Mouse (Mus musculus) CH12F3 (cell line): ENCODE data around the gene Pax3.

Experiments
- in situ Hi-C: fragments of 300-500 bp; cut with MboI; formaldehyde crosslinking; loops from 2 replicates; pipeline ENCODE4 v1.14.3; 2020; ENCODE audit warnings: low sequenced_read_pairs

Gene Pax3

GRCm38 (mm10) chr1:78199221-78199620 is 2.3 kb upstream of the Pax3 start:
- in situ Hi-C loops, result no loop called here

- in situ Hi-C loops, result no loop called here
Observed at GRCm38 (mm10) chr1:78198319-78198940, 1.5 kb upstream of the Pax3 start.

DNA sequence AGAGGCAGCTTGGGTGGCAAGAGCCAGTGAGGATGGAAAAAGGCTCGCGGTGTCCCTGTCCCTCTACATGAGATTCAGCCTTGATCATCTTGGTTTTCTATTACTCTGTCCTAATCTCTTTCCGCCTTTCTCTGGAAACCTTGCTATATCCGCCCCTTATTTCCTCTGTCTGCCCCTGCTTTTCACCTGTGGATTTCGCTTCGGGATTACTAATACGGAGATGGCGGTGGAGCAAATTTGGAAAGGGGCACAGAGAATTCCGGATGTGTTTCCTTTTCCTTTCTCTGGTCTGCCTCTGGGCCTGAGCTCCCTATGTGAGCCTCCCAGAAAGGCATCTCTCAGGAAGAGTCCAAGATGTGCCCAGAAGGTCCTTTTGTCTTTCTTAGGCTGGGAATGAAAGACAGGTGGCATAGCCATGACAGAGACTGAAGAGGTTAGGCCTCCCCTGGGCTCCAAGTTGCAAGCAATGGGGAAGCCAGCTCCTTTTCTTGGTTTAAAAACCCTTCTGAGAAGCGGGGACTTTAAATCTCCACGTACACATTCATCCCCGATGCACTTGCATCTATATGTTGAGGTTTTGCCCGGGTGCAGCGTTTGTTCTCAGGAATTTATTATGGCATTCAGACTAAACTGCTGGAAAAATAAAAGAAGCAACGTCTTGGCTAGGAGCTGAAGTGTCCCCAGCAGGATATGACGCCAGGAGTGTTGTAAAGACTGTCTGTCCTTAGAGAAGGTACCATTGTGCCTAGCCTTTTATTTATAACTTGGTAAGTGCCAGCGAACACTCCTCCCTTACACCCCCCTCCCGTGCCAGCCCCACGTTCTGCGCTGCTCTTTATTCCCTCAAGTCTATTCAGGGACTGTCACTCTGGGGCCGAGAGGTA is 659 bp upstream of the Pax3 start:
- in situ Hi-C loops, result no loop called here

GRCm38 (mm10) chr1:78195771-78196712 is 892 bp downstream of the Pax3 start:
- in situ Hi-C loops, result no loop called here

GRCm38 (mm10) chr1:78195145-78195544 is 1.8 kb downstream of the Pax3 start:
- in situ Hi-C loops, result no loop called here

DNA sequence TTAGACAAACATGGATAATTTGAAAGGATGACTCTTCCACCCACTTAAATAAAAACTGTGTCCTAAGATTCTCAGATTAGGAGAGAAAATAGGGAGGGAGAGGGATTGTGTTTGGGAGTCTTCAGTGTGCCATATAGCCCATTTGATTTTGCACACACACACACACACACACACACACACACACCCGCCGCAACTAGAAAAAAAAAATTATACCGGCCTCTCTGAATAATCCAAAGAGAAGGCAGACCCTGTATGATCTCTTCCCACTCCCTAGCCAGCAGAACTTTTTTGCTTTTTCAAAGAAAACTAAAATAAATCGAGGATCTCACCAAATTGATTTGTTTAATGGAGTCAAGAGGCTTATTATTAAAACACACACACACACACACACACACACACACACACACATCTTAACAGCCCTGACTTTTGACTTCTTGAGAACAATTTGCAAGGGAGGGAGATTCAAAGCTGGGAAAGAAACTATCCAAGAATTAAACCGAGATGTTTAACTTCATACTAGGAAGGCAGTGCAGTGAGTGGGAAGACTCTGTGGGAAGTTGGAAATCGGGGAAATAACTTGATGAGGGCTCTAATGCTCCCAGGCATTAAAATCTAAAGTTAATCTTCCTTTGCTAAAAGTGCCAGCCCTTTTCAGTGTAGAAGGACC is 2.4 kb downstream of the Pax3 start:
- in situ Hi-C loops, result no loop called here

DNA sequence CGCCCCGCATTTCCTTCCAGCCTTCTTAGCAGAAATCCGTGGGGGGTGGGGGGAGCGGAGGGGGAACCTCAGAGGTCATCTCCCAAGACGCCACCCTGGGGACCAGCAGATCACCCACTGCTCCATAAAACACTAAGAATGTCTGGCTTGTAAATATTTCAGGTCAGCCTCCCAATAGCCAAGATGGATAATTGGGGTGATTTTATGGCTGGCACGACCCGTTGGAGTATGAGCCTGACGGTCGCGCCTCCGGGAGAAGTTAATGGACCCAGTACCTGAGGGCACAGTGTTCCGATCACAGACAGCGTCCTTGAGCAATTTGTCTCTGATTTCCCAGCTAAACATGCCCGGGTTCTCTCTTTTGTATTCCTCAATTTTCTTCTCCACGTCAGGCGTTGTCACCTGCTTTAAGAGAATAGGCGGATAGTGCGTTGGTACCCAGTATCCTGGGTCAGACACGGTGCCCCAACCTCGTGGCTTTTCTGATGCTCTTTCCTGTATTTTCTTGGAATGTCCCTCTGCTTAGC is 3.4 kb downstream of the Pax3 start:
- in situ Hi-C loops, result no loop called here

DNA sequence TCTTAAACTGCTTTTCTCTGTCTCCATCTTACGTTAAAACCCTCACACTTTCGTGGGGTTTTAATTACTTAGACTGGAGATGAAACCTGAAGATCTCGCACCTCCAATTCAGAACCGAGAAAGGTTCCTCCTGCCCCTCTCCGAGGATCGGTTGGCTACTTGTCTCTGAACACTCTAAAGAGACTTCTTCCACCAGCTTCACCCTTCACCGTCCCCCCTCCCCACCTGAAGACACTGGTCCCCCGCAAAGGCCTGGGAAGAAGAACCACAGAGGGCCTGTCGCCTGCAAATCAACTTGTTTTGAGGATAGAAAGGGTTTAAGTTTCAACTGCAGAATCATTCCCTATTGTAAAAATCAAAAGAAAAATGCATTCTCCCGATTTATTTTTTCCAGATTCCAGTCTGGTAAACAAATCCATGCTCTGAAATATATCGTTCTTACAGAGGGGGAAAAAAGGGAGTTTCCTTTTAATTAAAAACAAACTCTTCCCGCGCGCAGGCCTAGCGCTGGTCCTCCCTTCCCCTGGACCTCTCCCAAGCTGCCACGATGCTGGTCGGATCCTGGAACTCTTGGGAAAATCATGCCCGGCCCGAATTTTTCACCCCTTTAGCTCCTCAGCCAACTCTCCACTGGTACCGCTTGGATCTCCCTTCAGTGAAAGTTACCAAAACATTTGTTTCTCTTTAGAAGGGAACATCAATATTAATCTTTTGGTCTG is 4.0 kb downstream of the Pax3 start:
- in situ Hi-C loops, result no loop called here

GRCm38 (mm10) chr1:78192217-78192735 is 4.7 kb downstream of the Pax3 start:
- in situ Hi-C loops, result no loop called here

- in situ Hi-C loops, result no loop called here
Observed at GRCm38 (mm10) chr1:78191761-78192160, 5.2 kb downstream of the Pax3 start.

DNA sequence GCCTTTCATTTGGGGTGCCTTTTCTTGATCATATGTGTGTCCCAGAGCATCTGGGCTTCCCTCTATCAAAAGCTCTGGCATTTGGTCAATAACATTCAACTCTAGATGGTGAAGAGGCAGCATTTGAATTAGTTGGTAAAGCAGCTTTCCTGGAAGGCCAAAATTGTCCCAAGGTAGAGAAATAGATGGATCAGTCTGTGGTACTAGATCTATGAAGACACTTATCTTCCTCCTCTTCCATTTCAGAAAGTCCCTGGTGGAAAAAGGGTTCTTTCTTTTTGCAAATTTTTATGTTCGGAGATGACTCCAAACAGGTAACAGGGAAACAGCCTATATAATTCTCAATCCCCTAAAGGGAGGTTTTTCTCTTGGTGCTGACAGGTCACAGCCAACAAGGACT is 5.6 kb downstream of the Pax3 start:
- in situ Hi-C loops, result no loop called here

- in situ Hi-C loops, result no loop called here
Observed at GRCm38 (mm10) chr1:78190386-78191111, 6.4 kb downstream of the Pax3 start.

GRCm38 (mm10) chr1:78189501-78190345 is 7.2 kb downstream of the Pax3 start:
- in situ Hi-C loops, result no loop called here

GRCm38 (mm10) chr1:78189016-78189415 is 7.9 kb downstream of the Pax3 start:
- in situ Hi-C loops, result no loop called here

GRCm38 (mm10) chr1:78188299-78188698 is 8.6 kb downstream of the Pax3 start:
- in situ Hi-C loops, result no loop called here

DNA sequence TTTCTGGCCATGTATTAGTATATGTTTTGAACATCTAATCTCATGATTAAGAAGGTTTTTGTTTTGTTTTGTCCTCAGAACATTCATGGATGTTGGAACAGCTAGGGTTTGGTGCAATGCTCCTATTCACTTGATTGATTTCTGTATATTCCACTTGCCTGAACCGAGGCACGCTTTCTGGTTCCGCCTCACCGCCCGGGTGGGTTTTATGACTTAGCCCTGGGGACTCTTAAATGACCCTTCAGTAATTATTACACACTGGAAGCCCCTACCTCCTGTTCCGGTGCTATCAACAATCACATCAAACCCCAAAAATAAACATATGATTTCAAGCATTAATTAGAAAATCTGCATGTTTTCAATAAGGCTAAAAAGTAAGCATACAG is 9.2 kb downstream of the Pax3 start:
- in situ Hi-C loops, result no loop called here

- in situ Hi-C loops, result no loop called here
Observed at GRCm38 (mm10) chr1:78187122-78187787, 9.7 kb downstream of the Pax3 start.

DNA sequence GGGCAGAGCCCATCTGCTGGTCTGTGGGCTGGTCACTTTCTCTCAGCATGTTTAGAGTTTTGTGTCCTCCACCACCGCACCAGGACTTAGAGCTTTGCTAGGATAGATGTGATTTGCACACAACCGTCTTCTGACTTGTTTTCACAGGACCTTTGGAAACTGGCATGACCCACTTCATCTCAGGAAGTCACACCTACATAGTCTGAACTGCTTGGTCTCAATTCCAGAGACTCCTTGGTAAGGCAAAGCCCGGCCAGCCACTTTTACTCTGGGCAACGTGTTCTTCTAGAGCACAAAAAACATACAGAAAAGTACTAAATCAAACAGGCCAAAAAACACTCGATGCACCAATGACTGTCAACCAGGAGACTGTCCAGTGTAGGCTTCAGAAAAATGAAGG is 14.0 kb downstream of the Pax3 start:
- in situ Hi-C loops, result no loop called here
